Mouse (Mus musculus): ENCODE data around the gene Spata31d1a.

DNA sequence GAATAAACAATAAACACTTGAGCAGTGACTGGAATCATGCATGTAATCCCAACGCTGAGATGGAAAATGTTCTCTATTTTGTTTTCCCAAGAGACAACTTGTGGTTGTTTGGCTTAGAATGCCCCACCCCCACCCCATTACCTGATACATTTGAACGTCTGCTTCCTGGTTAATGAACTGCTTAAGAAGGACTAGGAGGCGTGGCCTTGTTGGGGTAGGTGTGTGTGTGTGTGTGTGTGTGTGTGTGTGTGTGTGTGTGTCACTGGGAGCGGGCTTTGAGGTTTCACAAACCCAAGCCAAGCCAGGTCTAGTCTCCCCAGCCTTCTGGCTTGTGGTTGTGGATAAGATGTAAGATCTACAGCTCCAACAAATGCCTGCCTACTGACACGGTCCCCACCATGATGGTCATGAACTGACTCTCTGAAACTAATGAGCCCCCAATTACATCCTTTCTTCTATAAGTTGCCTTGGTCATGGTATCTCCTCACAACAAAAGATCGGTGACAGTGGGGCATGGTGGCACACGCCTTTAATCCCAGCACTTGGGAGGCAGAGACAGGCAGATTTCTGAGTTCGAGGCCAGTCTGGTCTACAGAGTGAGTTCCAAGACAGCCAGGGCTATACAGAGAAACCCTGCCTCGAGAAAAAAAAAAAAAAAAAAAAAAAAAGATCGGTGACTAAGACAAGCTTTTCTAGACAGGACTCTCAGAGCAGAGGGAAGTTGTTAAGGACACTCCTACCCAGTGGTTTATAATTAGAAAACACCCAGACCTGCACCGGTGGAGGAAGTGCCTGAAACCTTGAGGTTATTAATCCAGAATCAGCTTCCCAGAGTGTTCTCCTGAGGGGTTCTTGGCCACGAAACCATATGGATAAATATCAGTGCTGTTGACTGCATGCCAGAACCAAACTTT lies 33.6 kb downstream of the Spata31d1a start:
- TF ChIP-seq POLR2A (IDR thresholded peaks at IDR 0.05; ENCODE audit: borderline replicate concordance, control insufficient read depth, low read depth, low read length), result no peak
- no peak for TF ChIP-seq CTCF (IDR thresholded peaks at IDR 0.05; ENCODE audit: control insufficient read depth, insufficient read depth, low read length)

Data from bone marrow, adult 2 months (tissue).